ENCODE assay signal across 8 mouse cellular contexts in genomic region chr15:79657837-79658530, GRCm38 (mm10). TPM values are rescaled to one million over a fixed set of nuclear protein-coding genes. Genes with fewer than 3 reads are reported as not detected.
DNase-seq lines count a peak whose midpoint lies in the region; ATAC-seq and TF ChIP-seq lines count a peak whose summit lies in the region.

No protein-coding gene starts in this region.

- peak; percentile 18; the same call in 1 of the 2 replicates for ATAC-seq in forebrain, embryonic 16.5 days
- ATAC-seq in lung, embryonic 15.5 days (ENCODE audit: borderline replicate concordance, extremely low read depth, low FRiP score, low TSS enrichment): no peak

- no peaks in the 10 kb centered on the region for H3K27me3 ChIP-seq in forebrain, embryonic 16.5 days (replicated peaks; ENCODE audit: control insufficient read depth, insufficient read depth, low read length)
- no peaks in the 10 kb centered on the region for H3K27me3 ChIP-seq in lung, embryonic 15.5 days

- H3K4me2 ChIP-seq in forebrain, embryonic 16.5 days (ENCODE audit: low read length): peak overlapping the region; percentile 57
- H3K4me2 ChIP-seq in lung, embryonic 15.5 days: peak overlapping the region; percentile 87

- H3K36me3 ChIP-seq in ES-E14 (ENCODE audit: control insufficient read depth, insufficient read depth, low read length, poor library complexity, severe bottlenecking): peaks cover 6% of the 10 kb centered on the region; the same call in 1 of the 2 replicates
- peaks cover 3% of the 10 kb centered on the region; the same call in 1 of the 2 replicates for H3K36me3 ChIP-seq in forebrain, embryonic 16.5 days (ENCODE audit: control insufficient read depth, insufficient read depth)
- H3K36me3 ChIP-seq in lung, embryonic 15.5 days: no peaks in the 10 kb centered on the region

- peak; percentile 95 for DNase-seq in ES-E14 (ENCODE audit: low read depth, low spot score)
- peak; percentile 81 for DNase-seq in cerebellum, adult 11-12 months
- peak; percentile 87 for DNase-seq in heart, postnatal 4 days
- DNase-seq in layer of hippocampus, adult 8-10 months (ENCODE audit: low spot score in 2 of 2): peak; percentile 80 to 91
- DNase-seq in ovary, adult 18-20 months (ENCODE audit: low spot score): peak; percentile 48
- DNase-seq in thymus, postnatal 0 days (ENCODE audit: low spot score): peak; percentile 84

- H3K27ac ChIP-seq in ES-E14 (ENCODE audit: insufficient read depth, low read depth, low read length, poor library complexity, severe bottlenecking): peak overlapping the region; percentile 2; the same call in 1 of the 2 replicates
- peak overlapping the region; percentile 97 for H3K27ac ChIP-seq in forebrain, embryonic 16.5 days (ENCODE audit: low read length)
- peak overlapping the region; percentile 91 for H3K27ac ChIP-seq in lung, embryonic 15.5 days

- H3K4me3 ChIP-seq in ES-E14 (ENCODE audit: insufficient read depth in 1 of 2, low read depth in 1 of 2, low read length in 2 of 2, poor library complexity in 1 of 2, severe bottlenecking in 1 of 2): peak overlapping the region; percentile 66 to 90
- peak overlapping the region; percentile 57 for H3K4me3 ChIP-seq in forebrain, embryonic 16.5 days (replicated peaks; ENCODE audit: low read length)
- peak overlapping the region; percentile 63 for H3K4me3 ChIP-seq in lung, embryonic 15.5 days

- peak overlapping the region; percentile 89 for H3K9ac ChIP-seq in ES-E14 (ENCODE audit: insufficient read depth, low read depth, low read length, poor library complexity, severe bottlenecking)
- H3K9ac ChIP-seq in forebrain, embryonic 16.5 days (replicated peaks; ENCODE audit: low read depth, low read length): peak overlapping the region; percentile 90
- H3K9ac ChIP-seq in lung, embryonic 15.5 days: peak overlapping the region; percentile 61

- under 1% methylated on average over 16 of the region's 16 CpGs for WGBS in forebrain, embryonic 16.5 days
- WGBS in lung, embryonic 15.5 days: 3% methylated on average over 16 of the region's 16 CpGs

- in situ Hi-C loops in ES-E14 (cut with MboI; ENCODE audit: low sequenced_read_pairs in 2 of 2, unreplicated experiment in 2 of 2): no loop called here

- H3K4me1 ChIP-seq in ES-E14 (ENCODE audit: control insufficient read depth in 2 of 2, insufficient read depth in 2 of 2, low read length in 2 of 2, poor library complexity in 1 of 2): no peaks in the 10 kb centered on the region
- peaks cover 7% of the 10 kb centered on the region for H3K4me1 ChIP-seq in forebrain, embryonic 16.5 days (replicated peaks; ENCODE audit: control insufficient read depth, insufficient read depth, low read length)
- H3K4me1 ChIP-seq in lung, embryonic 15.5 days: peaks cover 15% of the 10 kb centered on the region

- no peaks in the 10 kb centered on the region for H3K9me3 ChIP-seq in ES-E14 (ENCODE audit: control insufficient read depth, insufficient read depth, low read depth, low read length)
- H3K9me3 ChIP-seq in forebrain, embryonic 16.5 days (ENCODE audit: control insufficient read depth, low read length): no peaks in the 10 kb centered on the region; the same call in 1 of the 2 replicates
- no peaks in the 10 kb centered on the region for H3K9me3 ChIP-seq in lung, embryonic 15.5 days

TF ChIP-seq in ES-E14, 5 proteins besides CTCF, POLR2A, EP300 and RAD21:
- TF ChIP-seq ZNF384 (IDR thresholded peaks at IDR 0.05; ENCODE audit: low read depth, low read length) (no peak), ZC3H11A (IDR thresholded peaks at IDR 0.05; ENCODE audit: borderline replicate concordance, low read depth, low read length) (no peak), MAFK (IDR thresholded peaks at IDR 0.05; ENCODE audit: insufficient read depth, low read depth, low read length) (no peak), CHD2 (IDR thresholded peaks at IDR 0.05; ENCODE audit: low read depth, low read length) (no peak), HCFC1 (IDR thresholded peaks at IDR 0.05; ENCODE audit: borderline replicate concordance, insufficient read depth, low read length) (no peak)

RNA-seq across cellular contexts. Expression of gene Fam227a, which starts 0.8 kb away (rescaled TPM):
- total RNA-seq in ES-E14 (2012; rRNA removed): 1.2 TPM in 2 replicates
- 3.9 and 4.5 TPM in 2 replicates for polyA plus RNA-seq in forebrain, embryonic 16.5 days (2015; fragmentation: Nextera tagmentation; extraction: Ambion mirVana)
- total RNA-seq in heart, postnatal 4 days (2021): 1 to 10 TPM; 1.0 to 1.2 TPM
- 10 to 100 TPM in 3 of 4 experiments, 1 to 10 TPM in 1; 8.8 to 12.5 (median 11.6) TPM for total RNA-seq in layer of hippocampus, adult 8-10 months (2022)
- 1.6 TPM in 2 replicates for polyA plus RNA-seq in lung, embryonic 15.5 days (2015; fragmentation: Nextera tagmentation; extraction: Ambion mirVana)
- polyA plus RNA-seq in thymus, postnatal 0 days (2015; fragmentation: Nextera tagmentation; extraction: Ambion mirVana): 0.39 and 0.48 TPM in 2 replicates

RNA-seq across cellular contexts. Expression of gene Cby1, which starts 1.0 kb away (rescaled TPM):
- 21.9 and 29.5 TPM in 2 replicates for total RNA-seq in ES-E14 (2012; rRNA removed)
- 116 and 117 TPM in 2 replicates for polyA plus RNA-seq in forebrain, embryonic 16.5 days (2015; fragmentation: Nextera tagmentation; extraction: Ambion mirVana)
- total RNA-seq in heart, postnatal 4 days (2021): 10 to 100 TPM; 30.9 to 35.5 TPM
- total RNA-seq in layer of hippocampus, adult 8-10 months (2022): 10 to 100 TPM; 34.6 to 45.5 (median 38.6) TPM
- 63.9 and 65.6 TPM in 2 replicates for polyA plus RNA-seq in lung, embryonic 15.5 days (2015; fragmentation: Nextera tagmentation; extraction: Ambion mirVana)
- polyA plus RNA-seq in thymus, postnatal 0 days (2015; fragmentation: Nextera tagmentation; extraction: Ambion mirVana): 57.0 and 57.5 TPM in 2 replicates

RNA-seq across cellular contexts. Expression of gene Tomm22, which starts 12.7 kb away (rescaled TPM):
- 103 and 182 TPM in 2 replicates for total RNA-seq in ES-E14 (2012; rRNA removed)
- polyA plus RNA-seq in forebrain, embryonic 16.5 days (2015; fragmentation: Nextera tagmentation; extraction: Ambion mirVana): 249 and 262 TPM in 2 replicates
- 100 to 1,000 TPM; 150 to 159 TPM for total RNA-seq in heart, postnatal 4 days (2021)
- total RNA-seq in layer of hippocampus, adult 8-10 months (2022): 100 to 1,000 TPM in 3 of 4 experiments, 10 to 100 TPM in 1; 89.4 to 103 (median 101) TPM
- polyA plus RNA-seq in lung, embryonic 15.5 days (2015; fragmentation: Nextera tagmentation; extraction: Ambion mirVana): 235 and 247 TPM in 2 replicates
- 280 and 287 TPM in 2 replicates for polyA plus RNA-seq in thymus, postnatal 0 days (2015; fragmentation: Nextera tagmentation; extraction: Ambion mirVana)

RNA-seq across cellular contexts. Expression of gene Josd1, which starts 29.7 kb away (rescaled TPM):
- 19.3 and 25.3 TPM in 2 replicates for total RNA-seq in ES-E14 (2012; rRNA removed)
- polyA plus RNA-seq in forebrain, embryonic 16.5 days (2015; fragmentation: Nextera tagmentation; extraction: Ambion mirVana): 24.5 and 25.2 TPM in 2 replicates
- 10 to 100 TPM; 29.8 to 32.5 TPM for total RNA-seq in heart, postnatal 4 days (2021)
- total RNA-seq in layer of hippocampus, adult 8-10 months (2022): 10 to 100 TPM; 43.5 to 54.0 (median 46.4) TPM
- polyA plus RNA-seq in lung, embryonic 15.5 days (2015; fragmentation: Nextera tagmentation; extraction: Ambion mirVana): 21.1 and 21.2 TPM in 2 replicates
- polyA plus RNA-seq in thymus, postnatal 0 days (2015; fragmentation: Nextera tagmentation; extraction: Ambion mirVana): 15.5 and 16.3 TPM in 2 replicates

RNA-seq across cellular contexts. Expression of gene Gtpbp1, which starts 32.7 kb away (rescaled TPM):
- total RNA-seq in ES-E14 (2012; rRNA removed): 45.3 and 48.1 TPM in 2 replicates
- 55.7 and 56.5 TPM in 2 replicates for polyA plus RNA-seq in forebrain, embryonic 16.5 days (2015; fragmentation: Nextera tagmentation; extraction: Ambion mirVana)
- 10 to 100 TPM; 40.2 to 41.9 TPM for total RNA-seq in heart, postnatal 4 days (2021)
- 10 to 100 TPM; 49.4 to 61.5 (median 52.8) TPM for total RNA-seq in layer of hippocampus, adult 8-10 months (2022)
- 34.4 and 35.1 TPM in 2 replicates for polyA plus RNA-seq in lung, embryonic 15.5 days (2015; fragmentation: Nextera tagmentation; extraction: Ambion mirVana)
- polyA plus RNA-seq in thymus, postnatal 0 days (2015; fragmentation: Nextera tagmentation; extraction: Ambion mirVana): 38.7 and 41.3 TPM in 2 replicates

Comparison
In these comparisons a context has a peak if more than half of its experiments do, and no peak if none do; other contexts are left out.
1. H3K27ac ChIP-seq: peak in every context shown above with its lines; median percentile 97 in forebrain, embryonic 16.5 days; 91 in lung, embryonic 15.5 days; 2 in ES-E14.